Mouse (Mus musculus) testis, adult 10 weeks (tissue): ENCODE data around the gene Usp11. TPM values are rescaled to one million over a fixed set of nuclear protein-coding genes. Genes with fewer than 3 reads are reported as not detected.

ENCODE experiments used
- polyA plus RNA-seq: library from polyadenylated mRNA; stranded (reverse); fragments of 350-450 nt; fragmentation: Illumina TruSeq; extraction: RNeasy Lipid Tissue Mini Kit (QIAGEN cat#74804); gene quantifications from one replicate; pipeline ENCODE4 v1.2.3, GENCODE M21; 2014; ENCODE audit warnings: low read depth, low replicate concordance

Usp11 gene
- polyA plus RNA-seq = 2.5 TPM

DNA sequence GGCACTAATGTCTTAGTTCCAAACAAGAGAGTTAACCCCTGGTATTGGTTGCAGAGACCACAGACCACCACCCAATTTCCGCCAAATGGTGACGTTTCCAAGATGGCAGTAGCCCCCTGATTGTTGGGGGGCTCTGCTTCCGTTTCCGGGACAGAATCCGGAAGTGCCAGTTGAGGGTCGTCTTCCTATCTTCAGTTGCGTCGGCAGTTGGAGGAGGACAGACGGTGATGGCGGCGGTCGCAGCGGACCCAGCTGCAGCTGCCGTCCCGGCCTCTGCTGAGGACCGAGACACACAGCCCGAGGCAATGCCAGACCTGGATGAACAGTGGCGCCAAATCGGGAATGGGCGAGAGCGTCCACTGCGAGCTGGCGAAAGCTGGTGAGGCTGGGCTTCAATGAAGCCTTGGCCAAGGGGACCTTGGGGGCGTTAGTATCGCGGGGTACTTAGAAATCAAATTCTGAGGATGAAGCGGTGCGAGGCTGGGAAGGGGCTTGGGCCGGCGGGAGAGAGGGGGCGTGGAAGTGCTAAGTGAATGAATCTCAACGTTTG lies at the start of gene Usp11:
Usp11 (plus strand) TSS at position 166 of the 550 bp plus-strand sequence.

DNA sequence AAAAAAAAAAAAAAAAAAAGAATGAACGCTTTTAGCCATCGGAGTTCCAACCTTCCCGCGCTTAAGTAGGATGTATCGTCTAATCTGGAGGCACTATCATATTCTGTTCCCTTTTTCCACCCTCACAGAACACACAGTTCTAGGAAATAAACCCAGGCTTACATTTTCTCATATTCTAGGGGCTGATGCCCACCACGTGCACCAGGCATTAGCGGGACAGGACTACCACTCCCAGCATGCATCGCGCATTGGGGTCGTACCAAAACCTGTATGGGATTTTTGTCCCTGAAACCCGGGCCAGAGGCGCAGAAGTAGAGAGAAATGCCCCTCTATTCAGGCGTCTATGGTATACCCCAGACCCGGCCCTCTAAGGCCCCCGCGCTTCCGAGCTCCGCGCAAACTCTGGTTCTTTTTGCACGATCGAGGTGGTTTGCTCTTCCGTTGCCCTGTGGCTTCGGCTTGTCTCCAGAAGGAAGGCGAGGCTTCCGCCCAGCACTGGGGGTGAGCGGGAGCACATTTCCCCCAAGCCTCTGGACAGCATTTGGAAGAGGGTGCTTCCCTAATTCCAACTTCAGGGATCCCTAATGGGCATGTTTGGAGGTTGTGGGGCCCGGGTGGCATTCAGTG lies 45.6 kb upstream of the Usp11 start, which contains the start of gene Uba1:
Uba1 (plus strand) TSS at position 301 of the 627 bp plus-strand sequence.

DNA sequence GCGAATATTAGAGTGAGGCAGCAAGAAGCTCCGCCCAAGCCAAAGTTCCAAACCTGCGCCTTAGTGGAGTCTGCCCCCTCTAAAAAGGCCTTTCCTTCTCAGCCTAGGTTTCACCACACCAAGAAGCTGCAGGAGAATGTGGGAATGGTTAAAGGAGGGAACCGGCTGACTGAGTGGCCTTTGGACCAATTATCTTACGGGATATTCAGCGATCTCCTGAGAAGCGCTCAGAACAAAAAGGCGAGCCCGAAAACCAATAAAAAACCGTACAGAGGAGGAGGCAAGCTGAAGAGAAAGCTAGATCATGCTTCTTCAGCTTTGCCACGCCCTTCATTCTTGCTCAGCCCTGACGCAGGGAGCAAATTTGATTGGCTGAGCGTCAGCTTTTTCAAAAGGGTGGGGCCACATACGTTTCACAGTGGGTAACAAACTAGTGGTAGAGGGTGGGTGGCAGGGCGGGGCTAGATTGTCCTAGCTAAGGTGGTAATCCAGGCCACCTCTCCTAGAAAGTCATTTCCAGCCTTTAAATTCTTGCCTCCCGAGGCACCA lies 16.1 kb upstream of the Usp11 start, which contains the start of gene Cdk16:
Cdk16 (plus strand) TSS at position 436 of the 549 bp plus-strand sequence.

Other genes with a start within 250 kb of the Usp11 start
- gene Rgn, start 154.1 kb upstream of the Usp11 start, polyA plus RNA-seq = 1.3 TPM
- gene Rbm10, start 86.4 kb upstream of the Usp11 start, polyA plus RNA-seq = 2.1 TPM
- gene Ndufb11, start 86.3 kb upstream of the Usp11 start, polyA plus RNA-seq = 5.7 TPM
- 71.2 TPM for gene Uba1, start 45.6 kb upstream of the Usp11 start, polyA plus RNA-seq
- 38.3 TPM for gene Cdk16, start 16.0 kb upstream of the Usp11 start, polyA plus RNA-seq
- gene Araf, start 93.9 kb downstream of the Usp11 start, polyA plus RNA-seq = 13.5 TPM
- 0.56 TPM for gene Timp1, start 166.3 kb downstream of the Usp11 start, polyA plus RNA-seq
- 0.25 TPM for gene Syn1, start 217.1 kb downstream of the Usp11 start, polyA plus RNA-seq
- gene Cfp, start 227.6 kb downstream of the Usp11 start, polyA plus RNA-seq = 0.21 TPM
- gene Elk1, start 246.7 kb downstream of the Usp11 start, polyA plus RNA-seq = 2.1 TPM